Mouse (Mus musculus): ENCODE results near the gene Eml1. TPM values are rescaled to one million over a fixed set of nuclear protein-coding genes. Genes with fewer than 3 reads are reported as not detected.

Eml1 gene
- polyA plus RNA-seq, 1 experiment from 2014 or later = 57.4 TPM

- Histone ChIP-seq H3K27ac (ENCODE audit: low read length) (no peak overlapping the region), H3K9me3 (replicated peaks; ENCODE audit: control insufficient read depth, low read length, poor library complexity, severe bottlenecking) (no peaks in the 10 kb centered on the region), H3K4me3 (ENCODE audit: low read depth, low read length) (no peak overlapping the region), H3K4me2 (ENCODE audit: low read length) (no peak overlapping the region), H3K27me3 (ENCODE audit: control insufficient read depth, insufficient read depth, low read depth, low read length) (no peaks in the 10 kb centered on the region), H3K9ac (ENCODE audit: low read depth, low read length) (no peak overlapping the region), H3K4me1 (ENCODE audit: control insufficient read depth, insufficient read depth, low read length) (peaks cover 13% of the 10 kb centered on the region), H3K36me3 (ENCODE audit: control insufficient read depth, insufficient read depth, low read length) (no peaks in the 10 kb centered on the region)
- WGBS = 41% methylated on average over 3 of the region's 3 CpGs
- ATAC-seq = no peak
Observed at GRCm38 (mm10) chr12:108389718-108390117, 19.0 kb downstream of the Eml1 start.

GRCm38 (mm10) chr12:108392254-108393044 lies 21.7 kb downstream of the Eml1 start:
- ATAC-seq = no peak
- H3K9me3 ChIP-seq (replicated peaks; ENCODE audit: control insufficient read depth, low read length, poor library complexity, severe bottlenecking) = no peaks in the 10 kb centered on the region
- no peak overlapping the region for H3K4me3 ChIP-seq (ENCODE audit: low read depth, low read length)
- H3K4me2 ChIP-seq (ENCODE audit: low read length) = no peak overlapping the region
- 70% methylated on average over 12 of the region's 12 CpGs for whole genome bisulfite sequencing
- H3K27ac ChIP-seq (ENCODE audit: low read length) = no peak overlapping the region
- peaks cover 24% of the 10 kb centered on the region for H3K4me1 ChIP-seq (ENCODE audit: control insufficient read depth, insufficient read depth, low read length)
- no peak overlapping the region for H3K9ac ChIP-seq (ENCODE audit: low read depth, low read length)
- no peaks in the 10 kb centered on the region for H3K36me3 ChIP-seq (ENCODE audit: control insufficient read depth, insufficient read depth, low read length)
- no peaks in the 10 kb centered on the region for H3K27me3 ChIP-seq (ENCODE audit: control insufficient read depth, insufficient read depth, low read depth, low read length)

DNA sequence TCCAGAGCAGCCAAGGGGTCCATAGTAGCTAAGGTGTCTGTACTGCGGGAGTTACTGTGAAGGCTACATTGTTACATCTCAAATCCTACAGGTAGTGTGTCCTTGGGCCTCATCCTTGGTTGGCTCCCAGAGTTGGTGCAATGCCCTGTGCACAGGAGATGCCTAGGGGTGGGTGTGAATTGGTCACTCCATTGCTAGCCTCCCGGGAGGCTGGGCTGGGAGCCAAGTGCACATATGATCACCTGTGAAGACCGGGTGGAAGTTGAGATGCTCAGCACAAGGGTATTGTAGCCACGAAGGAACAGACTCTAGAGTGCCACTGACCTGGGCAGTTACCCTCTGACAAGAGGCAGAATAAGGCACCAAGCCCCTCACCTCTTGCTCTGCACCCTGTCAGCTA lies 22.3 kb downstream of the Eml1 start:
- Histone ChIP-seq H3K27me3 (ENCODE audit: control insufficient read depth, insufficient read depth, low read depth, low read length) (no peaks in the 10 kb centered on the region), H3K4me1 (ENCODE audit: control insufficient read depth, insufficient read depth, low read length) (peaks cover 24% of the 10 kb centered on the region), H3K36me3 (ENCODE audit: control insufficient read depth, insufficient read depth, low read length) (no peaks in the 10 kb centered on the region), H3K4me3 (ENCODE audit: low read depth, low read length) (no peak overlapping the region), H3K9me3 (replicated peaks; ENCODE audit: control insufficient read depth, low read length, poor library complexity, severe bottlenecking) (no peaks in the 10 kb centered on the region), H3K9ac (ENCODE audit: low read depth, low read length) (no peak overlapping the region), H3K27ac (ENCODE audit: low read length) (no peak overlapping the region), H3K4me2 (ENCODE audit: low read length) (no peak overlapping the region)
- no peak for ATAC-seq
- 79% methylated on average over 4 of the region's 4 CpGs for WGBS

GRCm38 (mm10) chr12:108393637-108394036 lies 22.9 kb downstream of the Eml1 start:
- H3K27me3 ChIP-seq (ENCODE audit: control insufficient read depth, insufficient read depth, low read depth, low read length) = no peaks in the 10 kb centered on the region
- H3K4me2 ChIP-seq (ENCODE audit: low read length) = no peak overlapping the region
- no peak overlapping the region for H3K9ac ChIP-seq (ENCODE audit: low read depth, low read length)
- no peaks in the 10 kb centered on the region for H3K36me3 ChIP-seq (ENCODE audit: control insufficient read depth, insufficient read depth, low read length)
- 75% methylated on average over 4 of the region's 4 CpGs for WGBS
- H3K4me3 ChIP-seq (ENCODE audit: low read depth, low read length) = no peak overlapping the region
- H3K4me1 ChIP-seq (ENCODE audit: control insufficient read depth, insufficient read depth, low read length) = peaks cover 24% of the 10 kb centered on the region
- no peaks in the 10 kb centered on the region for H3K9me3 ChIP-seq (replicated peaks; ENCODE audit: control insufficient read depth, low read length, poor library complexity, severe bottlenecking)
- no peak overlapping the region for H3K27ac ChIP-seq (ENCODE audit: low read length)
- no peak for ATAC-seq

DNA sequence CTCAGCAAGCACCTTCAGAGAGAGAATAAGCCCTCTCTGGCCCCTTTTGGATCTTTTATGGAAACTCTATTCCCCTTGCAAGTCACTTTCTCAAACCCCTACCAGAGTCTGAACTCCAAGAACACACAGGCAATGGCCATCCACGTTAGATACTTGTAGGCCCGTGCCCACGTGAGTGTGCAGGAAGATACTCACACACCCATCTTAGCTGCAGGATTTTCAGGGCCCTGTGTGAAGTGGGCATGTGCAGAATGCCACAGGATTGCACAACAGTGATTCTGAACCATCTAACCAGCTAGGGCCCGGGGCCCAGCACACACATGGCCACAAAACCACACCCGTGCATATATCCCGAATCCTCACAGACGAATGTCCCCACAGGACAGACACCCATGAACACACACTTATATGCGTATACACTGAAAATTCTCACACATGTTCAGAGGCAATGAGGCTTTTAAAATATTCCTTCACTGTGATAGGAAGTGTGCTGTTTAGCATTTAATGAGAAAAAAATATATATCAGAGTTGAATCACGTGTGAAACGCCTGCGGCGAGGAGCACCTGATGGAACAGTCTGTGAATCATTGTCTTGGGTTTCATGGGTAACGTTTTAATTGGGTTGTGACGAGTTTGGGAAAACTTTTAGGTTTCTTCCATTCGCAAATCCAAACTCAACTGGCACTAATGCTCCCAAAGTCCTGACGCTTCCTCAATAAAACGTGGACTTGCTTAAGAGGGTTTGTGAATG lies 24.0 kb downstream of the Eml1 start:
- peak overlapping the region; percentile 77 for H3K27ac ChIP-seq (ENCODE audit: low read length)
- no peak overlapping the region for H3K4me3 ChIP-seq (ENCODE audit: low read depth, low read length)
- no peaks in the 10 kb centered on the region for H3K27me3 ChIP-seq (ENCODE audit: control insufficient read depth, insufficient read depth, low read depth, low read length)
- H3K9ac ChIP-seq (ENCODE audit: low read depth, low read length) = no peak overlapping the region
- no peak overlapping the region for H3K4me2 ChIP-seq (ENCODE audit: low read length)
- H3K9me3 ChIP-seq (replicated peaks; ENCODE audit: control insufficient read depth, low read length, poor library complexity, severe bottlenecking) = no peaks in the 10 kb centered on the region
- no peaks in the 10 kb centered on the region for H3K36me3 ChIP-seq (ENCODE audit: control insufficient read depth, insufficient read depth, low read length)
- no peak for ATAC-seq
- WGBS = 87% methylated on average over 17 of the region's 17 CpGs
- H3K4me1 ChIP-seq (ENCODE audit: control insufficient read depth, insufficient read depth, low read length) = peaks cover 24% of the 10 kb centered on the region

DNA sequence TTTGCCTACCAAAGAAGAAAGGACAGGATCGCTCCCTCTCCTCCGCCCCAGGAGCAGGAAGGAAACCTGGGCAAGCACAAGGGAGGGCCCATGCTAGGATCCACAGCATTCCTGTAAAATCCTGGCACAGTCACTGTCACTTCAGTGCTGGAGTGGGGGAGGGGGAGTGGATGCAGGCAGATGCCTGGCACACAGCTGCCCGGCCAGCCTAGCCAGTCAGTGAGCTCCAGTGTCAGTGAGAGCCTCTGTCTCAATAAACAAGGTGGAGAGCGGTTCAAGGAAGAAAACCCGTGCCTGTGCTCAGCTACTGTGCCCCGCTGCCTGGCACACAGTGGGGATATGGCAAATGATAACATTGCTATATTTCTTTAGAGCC lies 24.5 kb downstream of the Eml1 start:
- peak overlapping the region; percentile 77 for H3K27ac ChIP-seq (ENCODE audit: low read length)
- peaks cover 24% of the 10 kb centered on the region for H3K4me1 ChIP-seq (ENCODE audit: control insufficient read depth, insufficient read depth, low read length)
- 76% methylated on average over 6 of the region's 6 CpGs for WGBS
- ATAC-seq = no peak
- H3K9me3 ChIP-seq (replicated peaks; ENCODE audit: control insufficient read depth, low read length, poor library complexity, severe bottlenecking) = no peaks in the 10 kb centered on the region
- H3K4me3 ChIP-seq (ENCODE audit: low read depth, low read length) = no peak overlapping the region
- H3K9ac ChIP-seq (ENCODE audit: low read depth, low read length) = no peak overlapping the region
- no peaks in the 10 kb centered on the region for H3K36me3 ChIP-seq (ENCODE audit: control insufficient read depth, insufficient read depth, low read length)
- no peak overlapping the region for H3K4me2 ChIP-seq (ENCODE audit: low read length)
- no peaks in the 10 kb centered on the region for H3K27me3 ChIP-seq (ENCODE audit: control insufficient read depth, insufficient read depth, low read depth, low read length)

- Histone ChIP-seq H3K27ac (ENCODE audit: low read length) (peak overlapping the region; percentile 77), H3K4me3 (ENCODE audit: low read depth, low read length) (no peak overlapping the region), H3K4me1 (ENCODE audit: control insufficient read depth, insufficient read depth, low read length) (peaks cover 24% of the 10 kb centered on the region), H3K4me2 (ENCODE audit: low read length) (no peak overlapping the region), H3K27me3 (ENCODE audit: control insufficient read depth, insufficient read depth, low read depth, low read length) (no peaks in the 10 kb centered on the region), H3K9ac (ENCODE audit: low read depth, low read length) (no peak overlapping the region), H3K9me3 (replicated peaks; ENCODE audit: control insufficient read depth, low read length, poor library complexity, severe bottlenecking) (no peaks in the 10 kb centered on the region), H3K36me3 (ENCODE audit: control insufficient read depth, insufficient read depth, low read length) (no peaks in the 10 kb centered on the region)
- ATAC-seq = peak; percentile 91
- 47% methylated on average over 11 of the region's 11 CpGs for WGBS
Observed at GRCm38 (mm10) chr12:108396081-108396947, 25.6 kb downstream of the Eml1 start.

DNA sequence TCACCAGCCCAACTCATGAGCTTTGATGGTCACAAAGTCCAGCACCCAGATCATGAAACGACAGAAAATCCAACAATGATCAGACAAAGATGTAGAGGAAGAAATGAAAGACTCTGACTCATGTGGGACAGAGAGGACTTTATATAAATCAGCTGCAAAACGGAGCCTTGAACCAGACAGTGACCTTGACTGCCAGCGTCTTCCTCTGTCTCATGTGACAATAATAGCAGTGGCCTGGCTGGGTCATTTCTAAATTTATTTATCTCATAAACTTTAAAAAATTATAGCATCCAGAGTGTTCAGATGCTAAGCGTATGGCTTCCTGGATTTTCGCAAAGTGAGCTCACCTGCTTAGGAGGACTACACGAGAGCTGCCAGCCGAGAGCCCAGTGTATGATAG lies 27.9 kb downstream of the Eml1 start:
- Histone ChIP-seq H3K9ac (ENCODE audit: low read depth, low read length) (no peak overlapping the region), H3K36me3 (ENCODE audit: control insufficient read depth, insufficient read depth, low read length) (no peaks in the 10 kb centered on the region), H3K9me3 (replicated peaks; ENCODE audit: control insufficient read depth, low read length, poor library complexity, severe bottlenecking) (no peaks in the 10 kb centered on the region), H3K4me1 (ENCODE audit: control insufficient read depth, insufficient read depth, low read length) (peaks cover 18% of the 10 kb centered on the region), H3K27ac (ENCODE audit: low read length) (no peak overlapping the region), H3K4me2 (ENCODE audit: low read length) (no peak overlapping the region), H3K4me3 (ENCODE audit: low read depth, low read length) (no peak overlapping the region), H3K27me3 (ENCODE audit: control insufficient read depth, insufficient read depth, low read depth, low read length) (no peaks in the 10 kb centered on the region)
- WGBS = 93% methylated on average over 7 of the region's 7 CpGs
- ATAC-seq = no peak
